Mouse (Mus musculus): ENCODE data around the gene Krtap29-1. TPM values are rescaled to one million over a fixed set of nuclear protein-coding genes. Genes with fewer than 3 reads are reported as not detected.

Krtap29-1 gene
- polyA plus RNA-seq (2015; fragmentation: Nextera tagmentation; extraction: Ambion mirVana), result not detected in 2 replicates

DNA sequence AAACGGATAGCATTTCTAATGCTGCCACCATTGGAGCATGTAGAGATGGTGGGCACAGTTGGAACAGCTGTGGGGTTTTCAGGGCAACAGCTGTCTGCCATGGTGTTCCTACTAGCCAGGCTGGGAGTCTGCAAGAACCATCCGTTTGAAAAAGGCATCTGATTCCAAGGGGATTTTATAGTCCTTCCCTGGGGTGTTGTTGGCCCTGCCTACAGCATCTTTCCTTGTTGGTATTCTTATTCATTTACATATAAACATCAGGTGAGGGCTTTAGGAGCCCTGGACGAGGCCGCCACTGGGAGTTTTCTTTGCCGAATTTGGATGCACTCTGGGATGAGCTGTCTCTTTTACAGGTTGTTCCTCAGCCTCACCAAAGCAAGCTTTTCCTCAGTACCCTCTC, at the start of gene Krtap29-1:
Krtap29-1 (minus strand) TSS at position 101 of the 400 bp plus-strand sequence.
- no peak within 1 kb of the TSS for H3K9ac ChIP-seq
- no peak within 1 kb of the TSS for H3K4me3 ChIP-seq (replicated peaks)
- 73% methylated on average over 5 of the region's 5 CpGs for WGBS
- no peak within 1 kb of the TSS for H3K27ac ChIP-seq
- no peaks in the 10 kb centered on the region for H3K9me3 ChIP-seq
- H3K36me3 ChIP-seq, result no peaks in the 10 kb centered on the region
- H3K4me2 ChIP-seq (replicated peaks), result no peak within 1 kb of the TSS
- H3K27me3 ChIP-seq (replicated peaks), result no peaks in the 10 kb centered on the region
- H3K4me1 ChIP-seq (replicated peaks), result no peaks in the 10 kb centered on the region
- no peak for ATAC-seq

DNA sequence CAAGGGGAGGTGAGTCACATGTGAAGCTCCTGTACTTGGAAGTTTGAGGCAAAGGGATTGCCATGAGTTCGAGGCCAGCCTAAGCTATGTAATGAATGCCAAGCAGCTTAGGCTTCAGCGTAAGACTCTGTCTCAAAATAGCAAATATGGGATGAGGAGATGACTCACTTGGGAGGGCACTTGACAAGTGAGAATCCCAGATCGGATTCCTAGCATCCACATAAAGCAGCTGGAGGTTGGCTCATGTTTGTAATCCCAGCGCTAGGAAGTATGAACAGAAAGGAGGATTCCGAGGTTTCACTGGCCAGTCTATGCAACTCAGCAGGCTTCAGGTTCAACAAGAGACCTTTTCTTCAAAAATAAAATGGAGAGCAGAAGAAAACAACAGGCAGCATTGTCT, 42.6 kb upstream of the Krtap29-1 start:
- no peaks in the 10 kb centered on the region for H3K4me1 ChIP-seq (replicated peaks)
- no peaks in the 10 kb centered on the region for H3K9me3 ChIP-seq
- no peak overlapping the region for H3K9ac ChIP-seq
- H3K27me3 ChIP-seq (replicated peaks), result no peaks in the 10 kb centered on the region
- ATAC-seq, result no peak
- H3K36me3 ChIP-seq, result no peaks in the 10 kb centered on the region
- WGBS, result 72% methylated on average over 5 of the region's 5 CpGs
- H3K27ac ChIP-seq, result no peak overlapping the region
- no peak overlapping the region for H3K4me3 ChIP-seq (replicated peaks)
- no peak overlapping the region for H3K4me2 ChIP-seq (replicated peaks)

DNA sequence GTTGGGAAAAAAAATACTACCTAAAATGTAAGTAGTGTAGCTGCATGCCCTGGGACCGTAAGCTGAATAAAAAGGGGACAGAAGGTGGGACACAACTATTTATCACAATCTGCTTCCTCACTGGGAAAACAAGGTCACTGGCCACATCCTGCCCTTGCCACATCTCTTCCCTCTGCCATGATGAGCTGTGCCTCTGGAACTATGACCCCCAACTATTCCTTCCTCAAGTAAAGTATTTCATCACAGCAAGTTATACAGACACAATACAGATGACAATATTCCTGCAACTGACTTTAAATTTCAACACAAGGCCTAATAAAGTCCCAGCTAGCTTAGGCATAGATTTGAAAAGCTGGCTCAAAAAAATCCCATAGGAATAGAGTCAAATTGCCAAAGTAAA, 40.6 kb upstream of the Krtap29-1 start:
- Histone ChIP-seq H3K4me3 (replicated peaks) (no peak overlapping the region), H3K36me3 (no peaks in the 10 kb centered on the region), H3K27me3 (replicated peaks) (no peaks in the 10 kb centered on the region), H3K9ac (no peak overlapping the region), H3K27ac (no peak overlapping the region), H3K9me3 (no peaks in the 10 kb centered on the region), H3K4me1 (replicated peaks) (no peaks in the 10 kb centered on the region), H3K4me2 (replicated peaks) (no peak overlapping the region)
- ATAC-seq, result no peak
- 82% methylated on average over 1 of the region's 1 CpGs for WGBS

DNA sequence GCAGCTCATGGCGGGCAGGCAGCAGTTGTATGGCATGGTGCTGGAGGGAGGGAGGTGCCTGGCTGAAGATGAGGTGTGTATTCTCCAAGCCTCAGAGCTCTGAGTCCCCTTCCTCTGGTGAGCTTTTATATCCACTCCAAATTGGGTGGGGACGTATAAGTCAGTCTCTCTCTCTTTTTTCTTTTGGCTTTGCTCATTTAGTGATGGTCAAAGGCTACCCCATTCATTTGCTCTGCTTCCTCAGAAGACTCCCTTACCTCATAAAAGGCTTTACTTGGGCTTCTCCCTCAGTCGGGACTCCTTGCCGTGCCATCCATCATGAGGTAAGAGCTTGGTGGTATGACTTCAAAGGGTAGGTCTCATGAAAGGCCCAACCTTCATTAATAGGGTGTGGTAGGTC, 37.3 kb upstream of the Krtap29-1 start, which contains the start of gene Krt33a:
Krt33a (minus strand) TSS at position 101 of the 400 bp plus-strand sequence.
- 71% methylated on average over 4 of the region's 4 CpGs for WGBS
- H3K4me1 ChIP-seq (replicated peaks), result no peaks in the 10 kb centered on the region
- H3K4me2 ChIP-seq (replicated peaks), result no peak within 1 kb of the TSS
- no peaks in the 10 kb centered on the region for H3K9me3 ChIP-seq
- H3K27ac ChIP-seq, result no peak within 1 kb of the TSS
- no peaks in the 10 kb centered on the region for H3K27me3 ChIP-seq (replicated peaks)
- no peak within 1 kb of the TSS for H3K4me3 ChIP-seq (replicated peaks)
- H3K9ac ChIP-seq, result no peak within 1 kb of the TSS
- H3K36me3 ChIP-seq, result no peaks in the 10 kb centered on the region
- ATAC-seq, result no peak

DNA sequence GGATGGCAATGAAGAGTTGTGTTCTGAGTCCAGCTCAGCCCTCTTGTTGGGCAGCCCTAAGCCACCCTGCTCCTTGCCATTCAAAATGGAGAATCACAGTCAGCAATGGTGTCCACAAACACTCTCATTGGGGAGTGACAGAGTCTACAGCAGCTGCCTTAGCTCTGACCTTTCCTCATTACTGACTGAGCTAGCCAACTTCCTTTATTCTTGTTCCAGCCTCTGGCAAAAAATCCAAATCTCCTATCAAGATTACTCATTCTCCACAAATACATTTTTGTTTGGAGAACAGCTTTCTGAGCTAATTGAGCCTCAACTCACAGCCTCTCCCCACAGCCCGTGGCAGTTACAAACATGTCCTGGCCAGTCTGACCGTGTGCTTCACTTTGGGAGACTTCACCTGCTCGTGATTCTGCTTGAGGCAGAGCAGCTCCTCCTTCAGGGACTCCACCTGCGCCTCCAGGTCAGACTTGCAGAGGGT, 34.9 kb upstream of the Krtap29-1 start:
- H3K27me3 ChIP-seq (replicated peaks), result no peaks in the 10 kb centered on the region
- H3K9me3 ChIP-seq, result no peaks in the 10 kb centered on the region
- no peak overlapping the region for H3K27ac ChIP-seq
- H3K4me2 ChIP-seq (replicated peaks), result no peak overlapping the region
- no peaks in the 10 kb centered on the region for H3K4me1 ChIP-seq (replicated peaks)
- H3K36me3 ChIP-seq, result no peaks in the 10 kb centered on the region
- WGBS, result 46% methylated on average over 4 of the region's 4 CpGs
- no peak overlapping the region for H3K9ac ChIP-seq
- no peak for ATAC-seq
- no peak overlapping the region for H3K4me3 ChIP-seq (replicated peaks)

DNA sequence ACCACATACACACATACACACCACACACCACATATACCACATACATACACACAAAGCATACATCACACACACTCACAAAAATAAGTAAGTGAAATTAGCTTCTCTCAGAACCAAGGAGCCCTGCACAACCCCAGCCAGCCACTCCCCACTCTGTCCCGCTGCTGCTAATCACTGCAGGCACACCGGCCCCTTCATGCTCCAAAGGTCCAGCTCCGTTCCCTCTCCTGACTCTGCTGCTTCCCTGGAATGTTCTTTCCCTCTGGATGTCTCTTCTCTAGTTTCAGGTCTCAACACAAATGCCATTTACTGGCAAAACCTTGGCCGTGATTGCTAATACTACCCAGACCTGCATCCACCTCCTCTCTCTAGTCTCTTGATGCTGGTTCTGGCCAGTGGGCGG, 31.8 kb upstream of the Krtap29-1 start:
- no peak for ATAC-seq
- WGBS, result 69% methylated on average over 5 of the region's 5 CpGs
- Histone ChIP-seq H3K4me3 (replicated peaks) (no peak overlapping the region), H3K4me1 (replicated peaks) (no peaks in the 10 kb centered on the region), H3K27me3 (replicated peaks) (no peaks in the 10 kb centered on the region), H3K27ac (no peak overlapping the region), H3K36me3 (no peaks in the 10 kb centered on the region), H3K9ac (no peak overlapping the region), H3K4me2 (replicated peaks) (no peak overlapping the region), H3K9me3 (no peaks in the 10 kb centered on the region)

DNA sequence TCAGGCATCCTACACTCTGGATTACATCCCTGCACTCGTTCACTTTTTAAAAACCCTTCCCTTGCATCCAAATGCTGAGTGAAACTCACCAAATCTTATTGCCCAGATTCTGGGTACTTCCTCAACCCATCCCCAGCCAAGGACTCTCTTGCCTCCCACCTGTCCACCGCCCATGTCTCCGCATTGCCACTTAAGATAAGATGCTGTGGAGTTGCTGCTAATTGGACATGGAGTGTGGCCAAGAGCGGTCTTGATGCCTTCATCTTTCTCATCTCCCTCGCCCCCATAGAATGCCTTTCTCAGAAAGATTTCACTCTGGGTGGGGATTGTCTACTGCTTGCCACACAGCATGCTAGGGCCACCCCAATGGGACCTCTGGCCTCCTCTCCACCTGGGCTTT, 29.5 kb upstream of the Krtap29-1 start:
- no peak for ATAC-seq
- 91% methylated on average over 5 of the region's 5 CpGs for WGBS
- no peaks in the 10 kb centered on the region for H3K36me3 ChIP-seq
- H3K9me3 ChIP-seq, result no peaks in the 10 kb centered on the region
- no peak overlapping the region for H3K27ac ChIP-seq
- no peaks in the 10 kb centered on the region for H3K4me1 ChIP-seq (replicated peaks)
- H3K27me3 ChIP-seq (replicated peaks), result no peaks in the 10 kb centered on the region
- no peak overlapping the region for H3K4me2 ChIP-seq (replicated peaks)
- H3K4me3 ChIP-seq (replicated peaks), result no peak overlapping the region
- no peak overlapping the region for H3K9ac ChIP-seq

DNA sequence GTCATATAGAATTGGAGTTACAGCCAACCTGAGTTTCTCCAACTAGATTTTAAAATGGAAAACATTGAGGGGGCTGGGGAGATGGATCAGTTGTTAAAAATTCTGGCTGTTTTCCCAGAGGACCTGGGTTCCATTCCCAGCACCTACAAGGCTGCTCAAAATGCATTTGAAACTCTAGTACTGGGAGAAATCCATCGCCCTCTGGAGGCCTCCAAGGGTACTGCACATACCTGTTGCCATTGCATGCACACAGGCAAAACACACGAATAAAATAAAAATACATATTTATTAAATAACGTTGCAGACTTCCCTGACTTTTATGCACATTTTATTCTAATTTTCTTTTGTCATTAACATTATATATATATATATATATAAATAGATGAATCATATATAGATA, 27.8 kb upstream of the Krtap29-1 start:
- no peaks in the 10 kb centered on the region for H3K9me3 ChIP-seq
- no peaks in the 10 kb centered on the region for H3K27me3 ChIP-seq (replicated peaks)
- no peak overlapping the region for H3K4me3 ChIP-seq (replicated peaks)
- no peak overlapping the region for H3K9ac ChIP-seq
- H3K4me2 ChIP-seq (replicated peaks), result no peak overlapping the region
- ATAC-seq, result no peak
- H3K27ac ChIP-seq, result no peak overlapping the region
- WGBS, result 60% methylated on average over 3 of the region's 3 CpGs
- H3K36me3 ChIP-seq, result no peaks in the 10 kb centered on the region
- no peaks in the 10 kb centered on the region for H3K4me1 ChIP-seq (replicated peaks)

DNA sequence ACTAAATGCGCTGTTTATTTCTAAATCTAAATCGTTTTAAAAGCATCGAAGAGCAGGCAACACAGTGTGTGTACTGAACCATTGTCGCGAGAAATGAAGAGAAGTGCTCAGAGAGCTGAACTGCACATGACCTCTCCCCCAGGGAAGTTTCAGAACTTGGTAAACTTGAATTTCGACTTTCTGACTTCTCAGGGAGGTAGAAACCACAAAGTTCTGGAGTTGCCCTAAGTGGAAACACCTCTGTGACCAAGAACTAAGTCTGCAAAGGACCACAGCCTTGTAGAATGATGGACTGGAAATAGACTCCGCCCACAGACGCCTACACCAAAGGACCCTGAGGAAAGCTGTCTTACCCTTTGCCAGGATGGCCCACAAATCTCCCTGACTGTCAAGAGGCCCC, 27.1 kb upstream of the Krtap29-1 start:
- Histone ChIP-seq H3K4me2 (replicated peaks) (no peak overlapping the region), H3K9ac (no peak overlapping the region), H3K4me3 (replicated peaks) (no peak overlapping the region), H3K4me1 (replicated peaks) (no peaks in the 10 kb centered on the region), H3K27me3 (replicated peaks) (no peaks in the 10 kb centered on the region), H3K36me3 (no peaks in the 10 kb centered on the region), H3K9me3 (no peaks in the 10 kb centered on the region), H3K27ac (no peak overlapping the region)
- no peak for ATAC-seq
- WGBS, result 78% methylated on average over 8 of the region's 8 CpGs

DNA sequence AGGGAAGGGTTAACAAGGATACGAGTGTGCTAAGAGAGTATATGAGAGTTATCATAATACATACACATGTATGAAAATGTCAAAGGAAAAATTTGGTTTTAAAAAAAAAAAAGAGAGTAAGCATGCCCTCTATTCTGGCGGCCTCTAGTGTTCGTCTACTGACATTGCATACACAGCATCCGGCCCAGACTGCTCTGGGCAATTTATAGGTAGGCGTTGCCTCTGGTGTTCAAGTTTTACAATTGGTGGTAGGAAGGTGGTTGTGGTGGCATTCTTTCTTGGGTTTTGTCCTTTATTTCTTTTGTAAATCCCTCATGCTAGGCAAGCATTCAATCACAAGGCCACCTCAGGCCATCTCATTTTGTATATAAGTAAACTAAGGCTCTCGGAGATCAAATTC, 26.0 kb upstream of the Krtap29-1 start:
- no peak overlapping the region for H3K9ac ChIP-seq
- H3K4me1 ChIP-seq (replicated peaks), result no peaks in the 10 kb centered on the region
- no peaks in the 10 kb centered on the region for H3K36me3 ChIP-seq
- H3K27ac ChIP-seq, result no peak overlapping the region
- WGBS, result 21% methylated on average over 6 of the region's 6 CpGs
- H3K27me3 ChIP-seq (replicated peaks), result no peaks in the 10 kb centered on the region
- H3K4me3 ChIP-seq (replicated peaks), result no peak overlapping the region
- no peak for ATAC-seq
- no peaks in the 10 kb centered on the region for H3K9me3 ChIP-seq
- H3K4me2 ChIP-seq (replicated peaks), result no peak overlapping the region

DNA sequence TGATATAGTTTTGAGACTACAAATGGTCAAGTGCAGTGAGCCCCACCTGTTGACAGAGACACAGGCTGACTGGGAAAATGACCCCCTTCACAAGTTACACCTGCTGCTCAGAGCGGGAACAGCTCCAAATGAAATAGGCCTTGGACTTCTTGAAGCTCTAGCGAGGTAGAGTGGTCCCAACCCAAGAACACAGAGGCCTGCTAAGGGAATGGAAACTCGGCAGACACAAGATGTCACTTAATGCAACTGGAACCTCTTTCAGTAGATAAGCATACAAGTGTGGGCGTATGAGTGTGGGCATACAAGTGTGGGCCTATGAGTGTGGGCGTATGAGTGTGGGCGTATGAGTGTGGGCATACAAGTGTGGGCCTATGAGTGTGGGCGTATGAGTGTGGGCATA, 20.2 kb upstream of the Krtap29-1 start:
- no peaks in the 10 kb centered on the region for H3K9me3 ChIP-seq
- H3K27ac ChIP-seq, result no peak overlapping the region
- no peak for ATAC-seq
- H3K9ac ChIP-seq, result no peak overlapping the region
- no peak overlapping the region for H3K4me3 ChIP-seq (replicated peaks)
- H3K27me3 ChIP-seq (replicated peaks), result 0 out of 2 replicates have a peak, but pooled peaks cover 3% of the 10 kb centered on the region
- WGBS, result 91% methylated on average over 7 of the region's 7 CpGs
- H3K4me1 ChIP-seq (replicated peaks), result no peaks in the 10 kb centered on the region
- no peak overlapping the region for H3K4me2 ChIP-seq (replicated peaks)
- no peaks in the 10 kb centered on the region for H3K36me3 ChIP-seq

DNA sequence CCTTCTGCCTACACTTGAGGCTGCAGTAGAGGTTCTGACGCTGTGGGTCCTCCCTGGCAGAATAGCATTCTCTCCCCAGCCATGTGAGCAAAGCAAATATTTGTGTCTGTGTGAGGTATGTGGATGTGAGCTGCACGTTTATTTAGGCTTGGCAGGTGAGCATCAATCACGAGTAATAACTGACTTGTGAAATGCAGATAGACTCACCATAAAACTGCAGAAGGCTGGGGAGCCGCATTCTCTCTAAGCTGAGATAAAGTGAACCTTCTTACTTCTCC, 15.5 kb upstream of the Krtap29-1 start:
- 25% methylated on average over 4 of the region's 4 CpGs for WGBS
- 0 out of 2 replicates have a peak, but pooled peaks cover 3% of the 10 kb centered on the region for H3K27me3 ChIP-seq (replicated peaks)
- no peak overlapping the region for H3K27ac ChIP-seq
- H3K4me2 ChIP-seq (replicated peaks), result no peak overlapping the region
- no peaks in the 10 kb centered on the region for H3K9me3 ChIP-seq
- ATAC-seq, result no peak
- no peaks in the 10 kb centered on the region for H3K36me3 ChIP-seq
- no peaks in the 10 kb centered on the region for H3K4me1 ChIP-seq (replicated peaks)
- H3K9ac ChIP-seq, result no peak overlapping the region
- H3K4me3 ChIP-seq (replicated peaks), result no peak overlapping the region

DNA sequence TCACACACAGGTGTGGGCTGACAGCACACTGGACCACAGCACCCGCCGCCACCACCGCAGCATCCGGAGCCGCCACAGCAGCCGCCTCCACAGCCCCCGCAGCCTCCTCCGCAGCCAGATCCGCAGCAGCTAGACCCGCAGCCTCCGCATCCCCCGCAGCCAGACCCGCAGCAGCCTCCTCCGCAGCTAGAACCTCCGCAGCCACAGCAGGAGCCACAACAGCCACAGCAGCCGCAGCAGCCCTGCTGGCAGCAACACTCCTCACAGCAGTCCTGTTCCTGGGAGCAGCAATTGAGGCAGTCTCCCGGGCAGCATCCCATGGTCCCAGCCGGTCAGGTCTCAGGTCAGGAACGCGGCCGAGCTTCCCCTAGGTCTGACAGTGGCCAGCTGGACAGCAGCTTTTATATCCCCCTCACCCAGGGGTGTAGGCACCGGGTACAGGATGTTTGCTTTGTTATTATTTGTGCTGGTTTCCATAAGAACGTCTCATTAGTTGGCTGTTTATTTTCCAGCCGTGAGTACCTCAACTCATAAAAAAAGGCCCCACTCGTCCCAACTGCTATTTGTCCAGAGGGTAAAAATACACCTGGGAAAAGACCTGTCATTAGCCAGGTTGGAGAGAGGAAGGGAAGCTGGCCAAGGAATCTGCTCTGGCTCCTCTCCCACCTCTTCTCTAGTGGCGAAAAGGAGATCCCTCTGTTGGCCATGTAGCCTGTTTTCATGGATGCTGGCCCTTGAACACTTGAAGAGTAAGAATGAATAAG, 14.9 kb upstream of the Krtap29-1 start, which contains the start of gene Krtap17-1:
Krtap17-1 (minus strand) TSS at position 375 of the 764 bp plus-strand sequence.
- Histone ChIP-seq H3K4me2 (replicated peaks) (peak within 1 kb of the TSS; percentile 17; the same call in 1 of the 2 replicates), H3K9ac (no peak within 1 kb of the TSS), H3K4me3 (replicated peaks) (no peak within 1 kb of the TSS), H3K36me3 (no peaks in the 10 kb centered on the region), H3K27ac (no peak within 1 kb of the TSS), H3K4me1 (replicated peaks) (no peaks in the 10 kb centered on the region), H3K9me3 (no peaks in the 10 kb centered on the region), H3K27me3 (replicated peaks) (0 out of 2 replicates have a peak, but pooled peaks cover 3% of the 10 kb centered on the region)
- 12% methylated on average over 26 of the region's 26 CpGs for WGBS
- no peak for ATAC-seq

Measured in intestine, embryonic 15.5 days (tissue).